Mouse (Mus musculus): ENCODE results near the gene Lrrk1. TPM values are rescaled to one million over a fixed set of nuclear protein-coding genes. Genes with fewer than 3 reads are reported as not detected.

Gene Lrrk1
- total RNA-seq (2015) (18.4 and 23.7 TPM in 2 replicates), total RNA-seq (2017) (13.4 and 20.3 TPM in 2 replicates)

- ATAC-seq (replicated peaks; ENCODE audit: poor library complexity), result peak; percentile 67
These were observed at the start of gene Lrrk1 for GRCm38 (mm10) chr7:66387813-66388521. Gene Lrrk1 (minus strand): TSS chr7:66388350.

- peak; percentile 81 for ATAC-seq (replicated peaks; ENCODE audit: poor library complexity)
These were observed 46.3 kb upstream of the Lrrk1 start for GRCm38 (mm10) chr7:66434453-66434935.

GRCm38 (mm10) chr7:66427437-66428161 lies 39.4 kb upstream of the Lrrk1 start, which contains the start of gene Aldh1a3:
Gene Aldh1a3 (minus strand): TSS chr7:66427517.
- ATAC-seq (replicated peaks; ENCODE audit: poor library complexity), result peak; percentile 66

GRCm38 (mm10) chr7:66427053-66427436 lies 38.9 kb upstream of the Lrrk1 start:
- peak; percentile 26; the same call in 1 of the 2 replicates for ATAC-seq (replicated peaks; ENCODE audit: poor library complexity)

GRCm38 (mm10) chr7:66421903-66422302 lies 33.8 kb upstream of the Lrrk1 start:
- ATAC-seq (replicated peaks; ENCODE audit: poor library complexity), result no peak

GRCm38 (mm10) chr7:66418981-66419380 lies 30.8 kb upstream of the Lrrk1 start:
- ATAC-seq (replicated peaks; ENCODE audit: poor library complexity), result no peak

GRCm38 (mm10) chr7:66416829-66417228 lies 28.7 kb upstream of the Lrrk1 start:
- ATAC-seq (replicated peaks; ENCODE audit: poor library complexity), result no peak

- no peak for ATAC-seq (replicated peaks; ENCODE audit: poor library complexity)
These were observed 24.9 kb upstream of the Lrrk1 start for GRCm38 (mm10) chr7:66413093-66413492.

GRCm38 (mm10) chr7:66409433-66409832 lies 21.3 kb upstream of the Lrrk1 start:
- ATAC-seq (replicated peaks; ENCODE audit: poor library complexity), result peak; percentile 88

- no peak for ATAC-seq (replicated peaks; ENCODE audit: poor library complexity)
These were observed 18.8 kb upstream of the Lrrk1 start for GRCm38 (mm10) chr7:66406971-66407370.

- ATAC-seq (replicated peaks; ENCODE audit: poor library complexity), result no peak
These were observed 18.0 kb upstream of the Lrrk1 start for GRCm38 (mm10) chr7:66405951-66406721.

GRCm38 (mm10) chr7:66405541-66405940 lies 17.4 kb upstream of the Lrrk1 start:
- no peak for ATAC-seq (replicated peaks; ENCODE audit: poor library complexity)

GRCm38 (mm10) chr7:66404802-66405201 lies 16.7 kb upstream of the Lrrk1 start:
- ATAC-seq (replicated peaks; ENCODE audit: poor library complexity), result peak; percentile 67

- peak; percentile 45 for ATAC-seq (replicated peaks; ENCODE audit: poor library complexity)
These were observed 16.0 kb upstream of the Lrrk1 start for GRCm38 (mm10) chr7:66404141-66404540.

- no peak for ATAC-seq (replicated peaks; ENCODE audit: poor library complexity)
These were observed 14.7 kb upstream of the Lrrk1 start for GRCm38 (mm10) chr7:66402876-66403275.

GRCm38 (mm10) chr7:66401605-66402004 lies 13.5 kb upstream of the Lrrk1 start:
- ATAC-seq (replicated peaks; ENCODE audit: poor library complexity), result no peak

GRCm38 (mm10) chr7:66397288-66397687 lies 9.1 kb upstream of the Lrrk1 start:
- ATAC-seq (replicated peaks; ENCODE audit: poor library complexity), result no peak

GRCm38 (mm10) chr7:66388621-66389532 lies 727 bp upstream of the Lrrk1 start:
- peak; percentile 84 for ATAC-seq (replicated peaks; ENCODE audit: poor library complexity)

GRCm38 (mm10) chr7:66387419-66387812 lies 734 bp downstream of the Lrrk1 start:
- no peak for ATAC-seq (replicated peaks; ENCODE audit: poor library complexity)

- ATAC-seq (replicated peaks; ENCODE audit: poor library complexity), result no peak
These were observed 1.7 kb downstream of the Lrrk1 start for GRCm38 (mm10) chr7:66386411-66386810.
